In the genomic region with DNA sequence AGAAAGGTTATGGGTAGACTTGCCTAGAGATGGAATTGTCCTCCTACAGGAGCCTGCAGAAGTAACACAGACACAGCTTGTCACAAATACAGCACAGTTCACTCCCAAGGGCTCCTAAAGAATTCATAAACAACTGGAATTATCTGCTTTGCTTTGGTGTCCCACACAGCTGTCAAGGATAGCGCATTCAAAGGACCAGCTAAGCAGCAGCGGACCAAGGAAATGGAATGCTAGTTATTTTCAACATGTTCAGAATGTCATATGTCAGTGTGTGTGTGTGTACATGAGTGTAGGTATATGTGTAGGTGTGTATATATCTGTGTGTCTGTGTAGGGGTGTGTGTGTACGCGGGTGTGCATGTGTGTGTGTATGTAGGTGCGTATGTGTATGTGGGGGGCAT, we compare ENCODE assay signal across 20 mouse cellular contexts. TPM values are rescaled to one million over a fixed set of nuclear protein-coding genes. Genes with fewer than 3 reads are reported as not detected.
DNase-seq lines count a peak whose midpoint lies in the region; ATAC-seq and TF ChIP-seq lines count a peak whose summit lies in the region.
"Had no signal": no experiment of that assay in that cellular context is flagged by ENCODE, and none has a peak within 500 bp of the region (broad histone marks: within the 10 kb centered on the region; RNA-seq: fewer than 3 reads in every experiment).

No protein-coding gene starts in this region.

- H3K9ac ChIP-seq in heart, embryonic 13.5 days, result no peak overlapping the region
- no peak overlapping the region for H3K9ac ChIP-seq in lung, embryonic 15.5 days
- H3K9ac ChIP-seq in intestine, embryonic 14.5 days (ENCODE audit: low read length), result no peak overlapping the region
- H3K9ac ChIP-seq in limb, embryonic 14.5 days (ENCODE audit: low read depth, low read length, severe bottlenecking), result no peak overlapping the region
- H3K9ac ChIP-seq: forebrain, embryonic 12.5 days; hindbrain, embryonic 14.5 days; kidney, embryonic 15.5 days had no signal

- no peak for ATAC-seq in heart, embryonic 13.5 days (ENCODE audit: extremely low read depth, insufficient number of reproducible peaks, low FRiP score, low TSS enrichment)
- peak; percentile 52; the same call in 1 of the 2 replicates for ATAC-seq in lung, embryonic 15.5 days (ENCODE audit: borderline replicate concordance, extremely low read depth, low FRiP score, low TSS enrichment)
- ATAC-seq in intestine, embryonic 14.5 days (replicated peaks; ENCODE audit: low FRiP score, low TSS enrichment, low read depth), result no peak
- no peak for ATAC-seq in limb, embryonic 14.5 days (ENCODE audit: low FRiP score, low read depth)
- ATAC-seq: inflammation-experienced regulatory T-cells, adult 6 months; midbrain, embryonic 16.5 days had no signal

- no peak overlapping the region for H3K4me3 ChIP-seq in heart, embryonic 13.5 days
- H3K4me3 ChIP-seq in lung, embryonic 15.5 days, result no peak overlapping the region
- no peak overlapping the region for H3K4me3 ChIP-seq in intestine, embryonic 14.5 days (ENCODE audit: low read depth, low read length)
- no peak overlapping the region for H3K4me3 ChIP-seq in limb, embryonic 14.5 days (replicated peaks; ENCODE audit: low read length)
- H3K4me3 ChIP-seq: erythroblast, embryonic 14.5 days; forebrain, embryonic 12.5 days; kidney, embryonic 15.5 days; midbrain, embryonic 10.5 days; myocyte had no signal

- peak overlapping the region; percentile 36; the same call in 1 of the 2 replicates for H3K27ac ChIP-seq in heart, embryonic 13.5 days (replicated peaks)
- no peak overlapping the region for H3K27ac ChIP-seq in lung, embryonic 15.5 days
- peak overlapping the region; percentile 29; the same call in 1 of the 2 replicates for H3K27ac ChIP-seq in intestine, embryonic 14.5 days (ENCODE audit: low read depth)
- peak overlapping the region; percentile 49 for H3K27ac ChIP-seq in limb, embryonic 14.5 days (replicated peaks; ENCODE audit: low read depth, low read length)
- H3K27ac ChIP-seq: forebrain, embryonic 12.5 days; hindbrain, embryonic 14.5 days; kidney, embryonic 15.5 days; midbrain, embryonic 10.5 days had no signal

- H3K27me3 ChIP-seq in heart, embryonic 13.5 days (replicated peaks), result no peaks in the 10 kb centered on the region
- no peaks in the 10 kb centered on the region for H3K27me3 ChIP-seq in lung, embryonic 15.5 days
- no peaks in the 10 kb centered on the region for H3K27me3 ChIP-seq in intestine, embryonic 14.5 days (replicated peaks; ENCODE audit: control insufficient read depth, insufficient read depth, low read length)
- no peaks in the 10 kb centered on the region for H3K27me3 ChIP-seq in limb, embryonic 14.5 days (ENCODE audit: control insufficient read depth, insufficient read depth, low read length)
- H3K27me3 ChIP-seq: forebrain, embryonic 12.5 days; kidney, embryonic 15.5 days had no signal

- no peak overlapping the region for H3K4me2 ChIP-seq in heart, embryonic 13.5 days
- H3K4me2 ChIP-seq in lung, embryonic 15.5 days, result no peak overlapping the region
- no peak overlapping the region for H3K4me2 ChIP-seq in intestine, embryonic 14.5 days (ENCODE audit: low read length)
- H3K4me2 ChIP-seq in limb, embryonic 14.5 days (replicated peaks; ENCODE audit: low read depth, low read length, severe bottlenecking), result no peak overlapping the region
- H3K4me2 ChIP-seq: forebrain, embryonic 12.5 days; heart, embryonic 11.5 days; hindbrain, embryonic 14.5 days; kidney, embryonic 15.5 days had no signal

- no peak for TF ChIP-seq POLR2A in limb, embryonic 14.5 days (IDR thresholded peaks at IDR 0.05; ENCODE audit: borderline replicate concordance, extremely low read depth, insufficient read depth, insufficient read length)

- peaks cover 21% of the 10 kb centered on the region for H3K4me1 ChIP-seq in heart, embryonic 13.5 days
- no peaks in the 10 kb centered on the region; the same call in 1 of the 2 replicates for H3K4me1 ChIP-seq in lung, embryonic 15.5 days
- H3K4me1 ChIP-seq in intestine, embryonic 14.5 days (replicated peaks; ENCODE audit: control insufficient read depth, insufficient read depth, low read length), result peaks cover 11% of the 10 kb centered on the region
- H3K4me1 ChIP-seq in limb, embryonic 14.5 days (ENCODE audit: control insufficient read depth, insufficient read depth, low read length), result no peaks in the 10 kb centered on the region
- H3K4me1 ChIP-seq: forebrain, embryonic 12.5 days; kidney, embryonic 15.5 days; midbrain, embryonic 10.5 days had no signal

- no peaks in the 10 kb centered on the region for H3K36me3 ChIP-seq in heart, embryonic 13.5 days
- no peaks in the 10 kb centered on the region for H3K36me3 ChIP-seq in lung, embryonic 15.5 days
- H3K36me3 ChIP-seq in intestine, embryonic 14.5 days (ENCODE audit: control insufficient read depth, insufficient read depth, low read length), result no peaks in the 10 kb centered on the region
- no peaks in the 10 kb centered on the region for H3K36me3 ChIP-seq in limb, embryonic 14.5 days (ENCODE audit: control insufficient read depth, insufficient read depth, low read length)
- H3K36me3 ChIP-seq: forebrain, embryonic 12.5 days; kidney, embryonic 15.5 days; midbrain, embryonic 10.5 days had no signal

- no peaks in the 10 kb centered on the region for H3K9me3 ChIP-seq in heart, embryonic 13.5 days
- H3K9me3 ChIP-seq in lung, embryonic 15.5 days, result no peaks in the 10 kb centered on the region
- no peaks in the 10 kb centered on the region for H3K9me3 ChIP-seq in intestine, embryonic 14.5 days (ENCODE audit: control insufficient read depth, low read length)
- H3K9me3 ChIP-seq in limb, embryonic 14.5 days (ENCODE audit: control insufficient read depth, low read length), result no peaks in the 10 kb centered on the region
- H3K9me3 ChIP-seq: forebrain, embryonic 12.5 days; kidney, embryonic 15.5 days; midbrain, embryonic 10.5 days had no signal

- WGBS in heart, embryonic 13.5 days, result 81% methylated on average over 5 of the region's 5 CpGs
- 69% methylated on average over 5 of the region's 5 CpGs for WGBS in lung, embryonic 15.5 days
- WGBS in intestine, embryonic 14.5 days, result 62% methylated on average over 5 of the region's 5 CpGs
- 89% methylated on average over 5 of the region's 5 CpGs for WGBS in limb, embryonic 14.5 days

- no peak for DNase-seq in heart, adult 11 months
- no peak for DNase-seq in lung, postnatal 14 days
- no peak for DNase-seq in intestine, embryonic 14.5 days (ENCODE audit: low spot score)
- DNase-seq in limb, embryonic 14.5 days (ENCODE audit: low spot score), result no peak
- DNase-seq in kidney, postnatal 4 days, result no peak
- DNase-seq: cerebellum, adult 11 months; cerebellum, postnatal 10 days; heart, postnatal 4 days; kidney, postnatal 36 days had no signal

RNA-seq across cellular contexts. Expression of gene Fam20b, which starts 14.1 kb away (rescaled TPM):
- polyA plus RNA-seq in heart, embryonic 13.5 days (2015; fragmentation: Nextera tagmentation; extraction: Ambion mirVana), result 20.2 and 21.4 TPM in 2 replicates
- polyA plus RNA-seq in lung, embryonic 15.5 days (2015; fragmentation: Nextera tagmentation; extraction: Ambion mirVana), result 24.5 and 24.7 TPM in 2 replicates
- polyA plus RNA-seq in intestine, embryonic 14.5 days (2014; fragmentation: Nextera tagmentation; extraction: Ambion mirVana), result 42.4 and 44.3 TPM in 2 replicates
- polyA plus RNA-seq in limb, embryonic 14.5 days (2012; rRNA removed), result 35.0 and 35.8 TPM in 2 replicates
- polyA plus RNA-seq in limb, embryonic 14.5 days (2014; fragmentation: Nextera tagmentation; extraction: Ambion mirVana), result 29.7 and 33.5 TPM in 2 replicates

RNA-seq across cellular contexts. Expression of gene Tor3a, which starts 58.8 kb away (rescaled TPM):
- 4.8 and 5.1 TPM in 2 replicates for polyA plus RNA-seq in heart, embryonic 13.5 days (2015; fragmentation: Nextera tagmentation; extraction: Ambion mirVana)
- 12.1 and 12.3 TPM in 2 replicates for polyA plus RNA-seq in lung, embryonic 15.5 days (2015; fragmentation: Nextera tagmentation; extraction: Ambion mirVana)
- 6.3 and 6.4 TPM in 2 replicates for polyA plus RNA-seq in intestine, embryonic 14.5 days (2014; fragmentation: Nextera tagmentation; extraction: Ambion mirVana)
- 7.6 and 7.7 TPM in 2 replicates for polyA plus RNA-seq in limb, embryonic 14.5 days (2012; rRNA removed)
- 10.1 and 14.7 TPM in 2 replicates for polyA plus RNA-seq in limb, embryonic 14.5 days (2014; fragmentation: Nextera tagmentation; extraction: Ambion mirVana)
- polyA plus RNA-seq: erythroblast, embryonic 14.5 days had no signal
